Mouse (Mus musculus) CD4-positive, CD25-positive, alpha-beta regulatory T cell, adult 4 months (primary cell): ENCODE measurements around the gene Tmem59. TPM values are rescaled to one million over a fixed set of nuclear protein-coding genes. Genes with fewer than 3 reads are reported as not detected.

Experiments
- ATAC-seq: one replicate; pipeline ENCODE4 v1.8.0; 2017
- polyA plus RNA-seq, 2 experiments: library from polyadenylated mRNA; unstranded; fragments of 100-300 nt; shearing (Covaris generic); gene quantifications; one replicate each; pipeline ENCODE4 v1.2.1; 2017

Tmem59 gene
- polyA plus RNA-seq, 2 experiments from 2014 or later = 439 to 478 TPM

GRCm38 (mm10) chr4:107243365-107244333 lies 65.5 kb downstream of the Tmem59 start:
- peak; percentile 73 for ATAC-seq

- no peak for ATAC-seq
Observed at GRCm38 (mm10) chr4:107245368-107245767, 67.2 kb downstream of the Tmem59 start.

GRCm38 (mm10) chr4:107246040-107246439 lies 67.8 kb downstream of the Tmem59 start:
- ATAC-seq = no peak

GRCm38 (mm10) chr4:107247110-107247509 lies 68.9 kb downstream of the Tmem59 start:
- no peak for ATAC-seq

- no peak for ATAC-seq
Observed at GRCm38 (mm10) chr4:107248061-107248460, 69.9 kb downstream of the Tmem59 start.

- no peak for ATAC-seq
Observed at GRCm38 (mm10) chr4:107249471-107249870, 71.3 kb downstream of the Tmem59 start.

GRCm38 (mm10) chr4:107250494-107250893 lies 72.3 kb downstream of the Tmem59 start:
- no peak for ATAC-seq

Other genes with a start within 250 kb of the Tmem59 start
- gene Mrpl37, start 111.5 kb upstream of the Tmem59 start, polyA plus RNA-seq = 10 to 100 TPM; 46.4 to 48.2 TPM
- 10 to 100 TPM in 1 of 2 experiments, 1 to 10 TPM in 1; 7.1 to 15.3 TPM for gene Cyb5rl, start 111.4 kb upstream of the Tmem59 start, polyA plus RNA-seq
- not detected for gene Cdcp2, start 81.5 kb upstream of the Tmem59 start, polyA plus RNA-seq
- gene Tceanc2, start 717 bp downstream of the Tmem59 start, polyA plus RNA-seq = 10 to 100 TPM; 19.4 to 19.8 TPM
- under 1 TPM in 1 of 2 experiments, not detected in 1; 0.30 TPM for gene Ldlrad1, start 30.8 kb downstream of the Tmem59 start, polyA plus RNA-seq
- 10 to 100 TPM; 17.8 to 22.9 TPM for gene Lrrc42, start 75.1 kb downstream of the Tmem59 start, polyA plus RNA-seq
- 10 to 100 TPM; 23.8 to 30.6 TPM for gene Hspb11, start 75.2 kb downstream of the Tmem59 start, polyA plus RNA-seq
- gene Dio1, start 128.8 kb downstream of the Tmem59 start, polyA plus RNA-seq = not detected
- 10 to 100 TPM; 90.0 to 98.0 TPM for gene Yipf1, start 136.0 kb downstream of the Tmem59 start, polyA plus RNA-seq
- gene Ndc1, start 189.4 kb downstream of the Tmem59 start, polyA plus RNA-seq = 1 to 10 TPM; 3.8 to 5.3 TPM